Mouse (Mus musculus) B cell, adult 2 months (primary cell): ENCODE data around the gene Krt17.
"Not testable (repeated sequence)": the region's sequence is repeated elsewhere in the genome, so short reads cannot be mapped to it uniquely, and the experiment has no call there.

Experiments used
- DNase-seq, 2 experiments: peaks; one replicate each; pipeline ENCODE4 v3.0.0; 2022

Krt17 gene

DNA sequence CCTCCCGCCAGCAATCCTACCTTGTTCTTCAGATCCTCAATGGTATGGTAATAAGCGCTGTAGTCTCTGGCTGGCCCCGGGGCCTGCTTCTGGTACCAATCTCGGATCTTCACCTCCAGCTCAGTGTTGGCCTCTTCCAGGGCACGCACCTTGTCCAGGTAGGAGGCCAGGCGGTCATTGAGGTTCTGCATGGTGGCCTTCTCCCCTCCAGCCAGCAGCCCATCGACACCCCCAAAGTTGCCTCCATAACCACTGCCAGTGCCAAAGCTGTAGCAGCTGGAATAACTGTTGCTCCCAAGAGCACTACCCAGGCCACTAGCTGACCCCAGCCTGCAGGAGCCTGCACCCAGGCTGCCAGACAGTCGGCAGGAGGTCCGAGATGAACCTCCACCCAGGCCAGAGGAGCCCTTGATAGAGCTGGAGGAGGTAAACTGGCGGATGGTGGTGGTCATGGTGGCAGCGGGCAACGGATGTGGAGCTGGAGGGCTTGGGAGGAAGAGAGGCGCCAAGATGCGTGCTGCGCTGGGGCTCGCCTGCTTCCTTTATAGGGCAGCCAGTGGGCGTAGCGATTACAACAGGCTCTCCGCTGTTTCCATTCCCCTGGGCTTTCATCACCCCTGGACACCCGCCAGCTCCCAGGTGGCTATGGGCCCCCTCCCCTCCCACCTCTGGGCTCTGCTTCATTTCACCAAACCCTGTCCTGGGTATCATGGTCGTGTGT lies at the start of gene Krt17:
Krt17 (minus strand) TSS at position 516 of the 721 bp plus-strand sequence.
- DNase-seq, result no peak

GRCm38 (mm10) chr11:100308672-100309071 lies 47.8 kb upstream of the Krt17 start:
- DNase-seq, result not testable (repeated sequence)

GRCm38 (mm10) chr11:100307900-100308299 lies 47.1 kb upstream of the Krt17 start:
- no peak for DNase-seq

GRCm38 (mm10) chr11:100301292-100301691 lies 40.5 kb upstream of the Krt17 start:
- no peak for DNase-seq

DNA sequence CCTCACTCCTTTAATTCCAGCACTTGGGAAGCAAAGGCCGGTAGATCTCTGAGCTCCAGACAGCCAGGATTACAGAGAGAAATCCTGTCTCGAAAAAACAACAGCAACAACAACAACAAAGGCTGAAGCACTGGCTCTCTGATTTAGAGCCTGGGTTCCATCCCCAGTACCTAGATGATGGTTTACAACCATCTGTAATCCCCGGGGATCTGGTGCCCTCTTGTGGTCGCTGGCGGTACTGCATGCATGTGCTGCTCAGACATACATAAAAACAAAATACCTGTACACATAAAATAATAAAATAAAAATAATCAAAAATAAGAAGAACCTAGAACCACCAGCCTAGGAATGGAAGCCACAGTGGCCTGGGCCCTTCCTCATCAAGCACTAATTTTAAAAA lies 39.5 kb upstream of the Krt17 start:
- peak; percentile 86 to 87 for DNase-seq

DNA sequence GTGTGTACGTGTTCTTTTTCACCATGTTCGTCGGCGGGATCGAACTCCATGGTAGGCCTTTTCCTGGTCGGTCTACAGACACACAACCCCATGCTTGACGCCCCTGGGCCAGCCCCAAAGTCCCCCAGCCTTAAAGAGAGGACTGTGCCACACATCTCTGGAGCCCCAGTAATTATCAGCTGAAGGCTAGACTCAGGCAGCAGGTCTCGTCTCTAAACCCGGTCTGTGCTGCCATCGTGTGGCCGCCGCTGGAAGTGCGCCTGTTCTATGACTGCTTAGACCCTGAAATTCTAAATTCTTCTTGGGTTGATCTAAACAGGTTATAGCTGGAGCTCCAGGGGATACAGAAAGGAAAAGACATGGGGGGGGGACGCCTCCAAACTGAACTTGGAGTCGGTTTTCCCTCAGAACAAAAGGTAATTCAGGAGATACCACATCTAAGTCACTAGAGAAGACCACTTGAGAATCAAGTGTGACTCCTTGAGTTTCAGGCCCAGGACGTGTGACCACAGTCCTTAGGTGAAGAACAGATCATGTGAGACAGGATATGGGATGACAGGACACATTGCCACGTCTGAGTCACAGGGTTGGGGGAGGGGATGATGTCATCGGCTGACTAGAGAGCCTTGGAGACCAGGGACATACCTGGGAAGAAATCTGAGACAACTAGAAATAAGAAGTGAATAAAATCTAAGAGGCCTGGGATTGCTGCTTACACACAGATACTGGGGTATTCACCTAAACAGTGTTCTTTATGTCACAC lies 37.6 kb upstream of the Krt17 start:
- peak; percentile 90 for DNase-seq

- peak; percentile 63 to 67 for DNase-seq
Measured at GRCm38 (mm10) chr11:100297801-100298200, 37.0 kb upstream of the Krt17 start.

DNA sequence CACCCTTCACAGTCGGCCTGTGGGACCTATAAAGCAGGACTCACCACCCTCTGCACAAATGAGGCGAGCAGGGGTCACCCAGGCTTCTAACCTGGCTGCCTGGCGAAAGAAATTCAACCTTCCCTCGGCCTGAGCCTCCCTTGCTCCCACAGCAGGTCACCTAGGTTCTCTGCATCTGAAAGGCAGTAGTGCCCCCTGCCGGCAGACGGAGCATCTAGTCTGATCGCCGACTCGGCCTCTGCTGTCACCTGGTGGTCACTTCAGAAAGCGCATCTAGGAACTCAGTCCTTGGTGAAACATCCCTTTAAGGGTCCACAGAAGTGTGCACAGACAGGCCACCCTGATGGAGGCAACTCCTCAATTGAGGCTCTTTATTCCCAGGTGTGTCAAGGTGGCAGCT lies 34.5 kb upstream of the Krt17 start:
- peak; percentile 87 to 88 for DNase-seq

DNA sequence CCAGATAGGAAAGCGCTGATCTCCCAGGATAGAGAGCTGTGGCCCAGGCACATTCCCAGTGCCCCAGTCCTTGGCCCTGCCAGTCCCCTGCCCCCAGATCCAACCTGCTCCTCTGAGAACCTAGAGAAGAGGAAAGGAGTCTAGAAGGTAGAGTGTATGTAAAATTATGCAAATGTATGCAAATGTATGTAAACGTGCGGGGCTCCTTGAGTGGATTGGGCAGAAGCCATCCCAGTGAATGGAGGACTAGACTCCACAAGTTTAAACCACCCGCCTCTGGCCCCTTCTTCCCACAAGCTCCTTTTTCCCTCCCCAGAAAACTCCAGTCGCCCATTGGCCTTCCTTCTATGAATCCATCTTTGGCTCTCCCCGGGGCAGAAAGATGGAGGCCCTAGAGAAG lies 32.1 kb upstream of the Krt17 start:
- no peak for DNase-seq

GRCm38 (mm10) chr11:100290235-100290634 lies 29.4 kb upstream of the Krt17 start:
- DNase-seq, result no peak

DNA sequence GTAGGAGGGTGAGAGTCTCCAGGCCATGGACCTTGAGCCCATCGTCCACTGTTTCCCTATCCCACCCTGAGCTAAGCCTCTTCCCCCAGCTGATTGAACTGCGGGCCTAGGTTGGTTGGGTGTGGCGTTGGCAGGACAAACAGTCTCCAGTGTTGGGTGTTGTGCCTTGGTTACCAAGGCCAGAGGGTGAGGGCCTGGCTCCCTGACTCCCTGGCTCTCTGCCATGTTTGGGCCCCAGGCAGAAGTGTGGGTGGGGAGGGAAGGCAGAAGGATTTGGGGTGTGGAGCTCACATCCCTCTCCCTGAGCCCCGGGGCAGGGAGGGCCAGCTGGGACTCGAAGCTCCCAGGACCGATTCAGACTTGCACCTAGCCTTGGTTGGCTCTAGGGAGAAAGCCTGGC lies 28.1 kb upstream of the Krt17 start:
- DNase-seq, result no peak

DNA sequence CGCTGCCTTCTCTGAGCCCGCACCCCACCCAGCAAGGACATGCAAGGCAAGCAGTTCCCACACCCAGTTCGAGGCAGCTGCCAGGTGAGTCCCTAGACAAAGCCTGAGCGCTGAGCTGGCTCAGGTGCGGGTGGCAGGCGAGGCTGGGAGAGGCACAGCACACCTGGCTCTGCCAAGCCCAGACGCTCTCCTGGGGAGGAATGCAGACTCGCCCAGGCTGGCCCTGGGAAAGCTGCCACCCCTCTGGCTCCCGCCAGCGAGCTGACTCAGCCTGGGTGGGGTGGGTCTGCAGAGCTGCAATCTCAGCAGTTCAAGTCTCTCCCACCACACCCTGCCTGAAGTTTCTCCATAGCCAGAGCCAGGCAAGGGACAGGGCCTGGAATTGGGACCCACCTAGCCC lies 26.2 kb upstream of the Krt17 start:
- no peak for DNase-seq

DNA sequence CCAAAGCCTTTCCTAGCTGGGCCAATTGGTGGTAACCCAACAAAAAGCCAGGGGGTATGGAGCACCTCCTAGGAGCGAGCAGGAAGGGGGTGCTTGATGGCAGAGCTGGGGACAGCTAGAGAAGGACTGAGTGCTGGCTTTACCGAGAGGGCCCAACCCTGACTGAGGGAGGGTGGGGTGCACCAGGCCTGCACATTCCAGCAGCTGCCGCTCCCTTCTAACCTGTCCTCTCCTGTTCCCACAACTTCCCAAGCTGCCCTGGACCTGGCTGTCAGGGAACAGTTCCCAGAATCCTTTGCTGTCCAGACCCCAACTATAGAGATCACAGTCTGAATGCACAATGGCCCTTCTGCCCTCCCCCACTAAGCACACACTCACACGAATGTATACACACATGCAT lies 24.2 kb upstream of the Krt17 start:
- no peak for DNase-seq

DNA sequence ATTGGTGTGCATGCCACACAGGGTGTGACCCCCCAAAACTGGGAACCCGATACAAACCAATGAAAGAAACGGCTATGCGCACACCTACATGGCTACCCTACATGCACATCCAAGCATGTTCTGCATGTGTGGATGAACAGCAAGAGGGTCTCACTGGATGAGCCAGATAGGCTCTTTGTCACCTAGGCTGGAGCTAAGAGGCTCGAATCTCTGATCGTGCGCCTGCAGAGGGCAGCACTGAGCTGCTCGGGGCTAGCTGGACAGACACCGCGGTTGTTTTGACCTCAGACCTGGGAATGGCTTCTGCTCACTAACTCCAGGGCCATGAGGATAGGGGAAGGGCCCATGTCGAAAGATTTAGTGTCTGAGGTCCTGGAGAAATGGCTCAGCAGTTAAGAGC lies 21.7 kb upstream of the Krt17 start:
- DNase-seq, result peak; percentile 72 to 76

DNA sequence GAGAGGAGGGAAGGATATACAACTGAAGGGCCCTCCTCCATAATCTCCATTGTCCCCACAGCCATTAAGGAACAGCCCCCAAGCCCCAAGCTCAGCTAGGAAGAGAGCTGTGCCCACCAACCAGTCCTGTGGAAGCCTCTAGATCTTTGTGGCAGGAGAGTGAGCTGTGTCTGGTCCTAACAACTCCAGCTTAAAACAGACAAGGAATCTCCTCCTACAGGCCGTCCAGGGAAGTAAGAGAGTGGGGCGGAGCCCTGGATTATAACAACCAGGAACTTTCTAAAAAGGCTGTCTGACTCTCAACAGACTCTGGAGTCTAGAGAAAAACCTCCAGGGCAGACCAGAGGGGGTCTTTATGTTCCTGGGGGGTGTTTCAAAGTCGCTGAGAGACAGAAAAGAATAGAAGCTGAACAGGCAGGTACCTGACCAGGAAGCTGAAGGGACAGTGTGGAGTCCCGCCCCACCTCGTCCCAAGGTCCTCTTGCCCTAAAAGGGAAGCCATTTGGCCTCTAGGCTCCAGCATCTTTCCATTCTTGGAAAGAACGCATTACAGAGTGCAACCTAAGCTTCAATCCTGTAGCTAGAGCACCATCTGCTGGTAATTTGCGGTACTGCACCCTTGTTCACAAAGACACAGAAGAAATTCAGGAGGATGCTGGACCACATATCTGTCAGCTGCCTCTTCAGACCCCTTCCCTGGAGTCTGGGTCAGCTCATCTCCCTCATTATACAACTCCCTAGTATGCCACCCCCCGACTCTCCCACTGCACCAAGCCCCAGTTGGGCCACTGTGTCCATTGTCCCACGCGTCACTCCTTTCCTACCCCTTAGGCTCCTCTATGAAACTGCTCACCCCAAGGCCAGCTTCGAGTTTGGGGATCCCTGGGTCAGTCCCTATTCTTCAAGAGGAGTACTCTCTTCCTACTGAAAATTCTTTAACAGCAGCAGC lies 21.0 kb upstream of the Krt17 start:
- DNase-seq, result peak; percentile 84

DNA sequence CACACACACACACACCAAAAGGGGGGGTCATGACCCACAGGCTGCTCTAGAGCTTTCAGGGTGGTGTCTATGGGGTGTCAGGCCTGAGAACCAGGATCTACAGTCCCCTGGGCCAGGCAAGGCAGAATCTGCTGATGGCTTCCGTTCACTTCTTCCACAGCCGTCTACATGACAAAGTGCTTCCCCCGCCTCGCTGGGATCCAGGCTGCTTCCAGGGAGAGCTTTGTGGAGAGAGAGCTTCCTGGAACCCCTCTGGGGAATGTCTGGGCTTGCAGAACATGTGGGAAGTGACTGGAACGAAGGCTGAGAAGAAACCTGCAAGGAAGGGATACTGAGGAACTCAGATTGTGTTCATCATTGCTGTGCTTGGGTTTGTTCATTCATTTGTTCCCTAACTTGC lies 17.9 kb upstream of the Krt17 start:
- DNase-seq, result no peak

DNA sequence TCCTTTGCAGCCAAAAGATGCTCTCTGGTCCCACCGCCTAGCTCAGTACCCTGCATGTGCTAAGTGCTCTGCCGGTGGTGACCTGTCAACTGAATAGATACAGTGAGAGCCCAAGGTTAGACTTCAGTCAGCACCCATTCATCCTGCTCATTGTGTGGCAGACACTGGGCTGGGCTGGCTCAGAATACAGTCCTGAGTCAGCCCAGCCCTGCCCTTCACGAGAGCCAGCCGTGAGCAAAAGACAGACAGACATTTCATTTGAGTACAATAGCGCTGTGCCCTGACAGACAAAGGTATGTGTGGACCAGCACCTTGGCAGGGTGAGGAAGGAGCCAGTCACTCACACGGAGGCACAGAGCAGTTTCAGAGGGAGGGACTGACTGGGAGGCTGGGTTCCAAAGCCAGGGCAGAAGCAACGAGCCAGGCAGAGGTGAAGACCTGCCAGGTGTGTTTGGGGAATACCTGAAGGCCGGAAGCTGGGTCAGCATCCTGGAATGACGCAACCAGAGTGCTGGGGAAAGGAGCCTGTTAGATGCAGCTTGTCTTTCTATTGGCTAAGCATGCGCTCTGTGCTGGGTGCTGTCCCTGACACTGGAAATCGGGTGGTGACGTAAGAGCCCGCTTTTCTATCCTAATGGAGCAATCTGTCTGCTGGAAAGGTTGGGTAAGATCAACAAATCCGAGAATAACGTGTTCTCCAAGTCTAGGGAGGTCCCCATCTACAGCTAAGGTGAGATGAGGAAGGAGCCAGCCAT lies 17.1 kb upstream of the Krt17 start:
- no peak for DNase-seq

DNA sequence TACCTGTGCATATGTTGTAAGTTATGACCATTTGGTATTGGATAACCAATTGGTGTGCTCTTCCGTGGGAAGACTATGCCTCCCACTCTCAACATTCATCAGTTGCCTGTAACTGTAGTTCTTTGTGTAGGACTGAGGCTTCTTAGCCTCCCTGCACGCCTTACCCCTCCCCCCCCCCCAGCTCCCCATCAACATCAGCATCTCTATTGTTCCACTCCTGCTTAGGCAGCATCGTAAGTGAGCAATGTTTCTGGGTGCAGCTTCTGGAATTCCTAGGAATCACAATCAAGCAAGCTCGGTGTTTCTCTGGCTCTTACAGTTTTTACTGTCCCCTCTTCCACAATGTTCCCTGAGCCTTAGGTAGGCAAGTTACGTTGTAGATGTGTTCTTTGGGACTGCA lies 14.6 kb upstream of the Krt17 start:
- DNase-seq, result no peak

DNA sequence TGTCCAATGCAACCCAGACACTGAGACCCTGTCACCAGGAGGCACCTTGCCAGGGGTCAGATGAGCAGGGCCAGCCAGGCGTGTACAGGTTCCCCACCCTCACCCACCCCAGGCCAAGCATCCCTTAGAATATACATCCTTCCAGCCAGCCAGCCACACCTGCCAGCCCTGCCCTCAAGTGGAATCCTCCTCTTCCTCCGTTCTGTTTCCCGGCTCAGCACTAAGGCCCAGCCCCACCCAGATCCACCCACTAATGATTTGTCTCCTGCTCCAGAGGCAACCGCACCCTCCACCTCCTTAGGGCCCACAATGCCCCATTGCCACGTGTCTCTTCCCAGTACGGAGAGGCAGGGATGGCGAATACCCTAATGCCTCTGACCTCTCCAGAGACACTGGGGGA lies 13.9 kb upstream of the Krt17 start:
- no peak for DNase-seq

- no peak for DNase-seq
Measured at GRCm38 (mm10) chr11:100271878-100272277, 11.0 kb upstream of the Krt17 start.

- no peak for DNase-seq
Measured at GRCm38 (mm10) chr11:100269821-100270332, 9.0 kb upstream of the Krt17 start, which contains the start of gene Krt42. Gene Krt42, minus strand, starts transcription at chr11:100269871.
